Mouse (Mus musculus) thymus, postnatal 25 days (tissue): ENCODE data around the gene Npc1l1.
A peak's percentile ranks its signal among the peaks of the same experiment; 100 is the strongest.

Source experiments
- DNase-seq: peaks from one replicate; pipeline ENCODE4 v3.0.0; 2022

The Npc1l1 gene

DNA sequence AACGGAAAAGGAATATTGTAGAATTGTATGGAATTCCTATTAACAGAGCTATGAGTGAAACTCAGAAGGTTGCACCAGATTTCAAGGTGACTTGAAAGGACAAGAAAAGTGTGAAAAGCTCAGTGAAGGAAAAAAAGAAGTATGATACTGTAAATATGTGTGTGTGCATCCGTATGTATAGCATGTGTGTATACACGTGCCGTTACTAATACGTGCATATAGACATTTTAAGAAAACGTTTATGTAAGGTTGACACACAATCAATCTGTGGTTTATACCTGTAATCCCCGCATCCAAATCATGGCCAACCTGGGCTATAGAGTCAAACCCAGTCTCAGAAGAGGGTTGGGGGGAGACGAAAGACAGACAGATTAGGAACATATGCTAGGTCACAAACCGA is 29.4 kb downstream of the Npc1l1 start:
- no peak for DNase-seq

DNA sequence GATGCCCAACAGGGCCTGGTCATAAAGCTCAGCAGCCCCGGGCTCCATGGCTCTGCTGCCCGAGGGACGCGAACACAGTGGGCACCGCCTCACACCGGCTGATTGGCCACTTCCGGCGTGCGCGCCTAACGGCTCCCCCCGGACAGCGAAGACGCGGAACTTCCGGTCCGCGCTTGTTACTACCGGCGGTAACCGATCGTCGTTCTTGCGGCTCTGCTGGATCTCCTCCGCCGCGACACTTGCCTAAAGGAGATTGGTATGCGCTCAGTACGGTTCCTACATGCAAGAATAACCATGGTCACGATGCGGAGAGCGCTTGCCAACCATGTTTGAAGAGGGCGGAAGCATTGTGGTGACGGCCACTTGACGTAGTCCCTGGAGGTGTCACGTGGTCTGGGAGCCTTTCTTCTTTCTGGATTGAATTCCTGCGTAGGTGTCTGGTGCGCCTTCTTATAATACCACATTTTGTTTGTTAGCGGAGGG is 29.8 kb downstream of the Npc1l1 start, which contains the start of gene Nudcd3:
Gene Nudcd3, minus strand, starts transcription at position 329 of the 483 bp plus-strand sequence.
- DNase-seq, result peak; percentile 87

DNA sequence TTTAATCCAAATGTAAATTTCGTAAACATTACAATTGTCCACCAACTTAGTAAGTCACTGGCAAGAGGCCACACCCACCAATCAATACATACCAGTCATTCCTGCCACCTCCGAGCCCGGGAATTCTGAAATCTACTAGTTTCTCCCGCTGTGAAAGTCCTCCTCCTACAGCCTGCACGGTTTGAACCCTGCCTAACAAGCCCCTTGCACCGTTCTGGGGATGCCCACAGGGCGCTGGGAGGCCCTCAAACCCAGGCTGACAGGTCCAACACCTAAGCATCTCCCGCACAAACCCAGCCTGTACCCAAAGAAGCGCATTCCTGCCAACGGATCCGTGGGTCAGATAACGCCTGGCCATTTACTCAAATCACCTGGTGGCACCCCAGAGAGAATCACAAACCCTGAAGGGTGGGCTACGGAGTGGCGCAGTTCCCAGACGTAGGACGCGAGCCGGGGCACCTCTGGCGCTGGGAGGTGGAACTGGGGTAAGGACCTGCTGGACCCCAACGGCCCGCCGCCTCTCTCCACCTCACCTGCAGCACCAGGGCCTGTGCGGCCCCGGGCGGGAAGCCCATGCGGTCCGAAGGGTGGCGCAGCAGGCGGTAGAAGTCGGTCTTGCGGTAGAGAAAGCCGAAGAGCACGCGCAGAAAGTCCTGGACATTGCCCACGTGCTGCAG is 30.4 kb downstream of the Npc1l1 start, which contains the start of gene A730071L15Rik:
Gene A730071L15Rik, plus strand, starts transcription at position 620 of the 677 bp plus-strand sequence.
- DNase-seq, result peak; percentile 34

DNA sequence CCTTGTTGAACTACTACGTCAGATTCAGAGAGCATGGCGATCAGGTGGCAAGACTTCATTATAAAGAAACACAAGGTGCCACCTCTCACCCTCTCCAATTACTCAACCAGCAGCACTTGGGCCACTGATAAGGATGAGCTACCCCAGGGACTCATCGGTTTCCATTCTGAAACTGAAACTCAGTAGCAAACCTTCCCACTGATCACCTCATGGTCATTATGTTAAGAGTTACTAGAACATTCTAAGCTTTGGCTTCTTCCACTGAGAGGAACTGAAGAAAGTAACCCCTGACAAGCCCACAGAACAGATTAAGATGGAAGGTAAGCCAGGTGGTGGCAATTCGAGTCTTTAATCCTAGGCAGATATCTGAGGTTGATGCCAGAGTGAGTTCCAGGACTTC is 31.5 kb downstream of the Npc1l1 start:
- no peak for DNase-seq

DNA sequence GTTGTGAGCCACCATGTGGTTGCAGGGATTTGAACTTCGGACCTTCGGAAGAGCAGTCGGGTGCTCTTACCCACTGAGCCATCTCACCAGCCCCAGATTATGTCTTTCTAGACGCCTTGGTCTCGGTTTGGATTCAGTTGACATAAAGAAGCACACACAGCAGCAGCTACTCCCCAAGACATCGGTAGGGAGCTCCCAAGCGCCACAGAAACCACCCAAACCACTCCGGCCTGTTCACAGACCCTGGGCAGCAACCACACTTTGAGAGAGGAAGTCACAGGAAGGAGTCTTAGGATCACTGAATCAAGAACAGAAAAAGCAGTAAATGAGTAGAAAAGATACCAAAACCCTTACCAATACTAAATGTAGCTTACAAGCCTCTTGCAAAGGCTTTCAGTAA is 33.2 kb downstream of the Npc1l1 start:
- no peak for DNase-seq

DNA sequence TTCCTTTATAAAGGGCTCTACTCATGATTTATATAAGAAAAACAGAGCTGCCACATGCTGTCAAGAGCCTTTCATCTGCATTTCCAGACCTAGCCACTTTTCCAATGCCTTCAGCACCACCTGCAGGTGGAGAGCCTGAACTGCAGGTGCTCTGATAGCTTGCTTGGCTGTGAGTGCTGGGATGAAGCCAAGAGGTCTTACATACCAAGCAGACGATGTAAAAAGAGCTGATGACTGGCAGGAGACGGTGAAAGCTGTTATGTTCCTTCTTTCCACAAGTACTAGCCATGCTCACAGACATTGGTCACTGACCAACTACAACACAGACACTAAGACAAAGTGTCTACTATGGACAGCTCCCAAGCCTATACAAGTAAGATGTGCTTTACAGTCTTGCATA is 42.1 kb downstream of the Npc1l1 start:
- peak; percentile 91 for DNase-seq

DNA sequence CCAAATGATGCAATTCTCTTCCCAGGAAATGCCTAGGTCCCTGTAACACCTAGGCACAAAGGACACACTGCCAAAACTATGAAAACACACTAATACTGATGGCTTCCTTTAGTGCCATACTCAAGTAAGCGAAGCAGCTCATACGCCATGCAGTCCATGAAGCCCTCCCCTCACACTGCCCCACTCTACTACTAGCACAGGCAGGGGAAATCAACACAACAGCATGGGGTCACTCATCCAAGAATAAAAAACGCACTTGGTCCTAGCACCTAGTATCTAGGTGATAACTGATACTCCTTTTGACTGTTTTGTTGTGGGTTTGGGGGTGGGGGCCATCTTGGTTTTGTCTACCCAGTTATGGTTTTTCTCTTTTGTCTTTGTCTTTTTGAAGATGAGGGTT is 42.5 kb downstream of the Npc1l1 start:
- no peak for DNase-seq

DNA sequence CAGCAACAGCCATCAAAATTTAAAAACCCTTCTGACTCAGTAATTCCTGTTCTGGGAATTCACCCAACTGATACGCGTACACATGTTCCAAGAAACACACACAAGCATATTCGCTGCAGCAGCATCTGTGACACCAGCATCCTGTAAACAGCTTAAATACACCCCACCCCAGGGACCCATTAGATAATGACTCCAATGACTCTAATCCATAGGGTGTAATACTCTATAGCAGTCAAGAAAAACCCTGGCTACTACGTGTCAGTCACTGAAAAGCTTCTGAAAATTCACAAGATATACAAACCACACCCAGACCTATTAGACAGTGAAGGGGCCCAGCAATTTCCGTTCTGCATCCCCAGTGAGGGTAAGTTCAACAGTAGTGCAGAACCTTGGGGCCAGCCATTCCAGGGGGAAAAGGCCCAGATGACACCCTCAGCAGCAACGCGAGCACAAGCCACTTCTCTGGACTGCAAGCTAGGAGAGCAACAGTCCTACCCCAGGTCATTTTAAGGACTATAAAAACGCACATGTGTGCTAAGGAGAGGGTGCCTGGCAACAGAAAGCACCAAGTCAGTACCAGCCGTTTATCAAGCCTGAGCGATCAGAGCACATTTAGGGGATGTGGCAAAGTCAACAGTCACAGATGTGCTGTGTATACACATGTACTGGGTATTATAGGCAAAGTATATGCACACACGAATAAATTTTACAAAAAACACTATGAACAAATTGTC is 45.6 kb downstream of the Npc1l1 start:
- peak; percentile 59 for DNase-seq

DNA sequence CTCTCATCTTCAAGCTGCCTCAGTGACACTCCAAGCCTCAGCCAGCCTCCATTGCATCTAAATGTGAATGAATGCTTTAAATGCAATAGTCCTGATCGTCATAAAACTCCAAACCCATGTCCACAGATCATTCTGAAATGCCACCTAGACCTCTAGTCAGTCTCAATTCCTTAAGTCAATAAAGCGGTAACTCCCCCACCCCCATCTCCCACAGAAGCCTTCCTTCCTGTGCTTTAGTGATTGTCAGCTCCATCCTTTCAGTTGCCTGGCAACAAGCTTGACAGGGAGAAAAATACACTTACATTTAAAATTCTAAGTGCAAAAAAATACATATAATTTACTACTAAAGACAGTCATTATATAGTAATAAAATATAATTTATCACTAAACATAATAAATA is 46.7 kb downstream of the Npc1l1 start:
- DNase-seq, result peak; percentile 44

DNA sequence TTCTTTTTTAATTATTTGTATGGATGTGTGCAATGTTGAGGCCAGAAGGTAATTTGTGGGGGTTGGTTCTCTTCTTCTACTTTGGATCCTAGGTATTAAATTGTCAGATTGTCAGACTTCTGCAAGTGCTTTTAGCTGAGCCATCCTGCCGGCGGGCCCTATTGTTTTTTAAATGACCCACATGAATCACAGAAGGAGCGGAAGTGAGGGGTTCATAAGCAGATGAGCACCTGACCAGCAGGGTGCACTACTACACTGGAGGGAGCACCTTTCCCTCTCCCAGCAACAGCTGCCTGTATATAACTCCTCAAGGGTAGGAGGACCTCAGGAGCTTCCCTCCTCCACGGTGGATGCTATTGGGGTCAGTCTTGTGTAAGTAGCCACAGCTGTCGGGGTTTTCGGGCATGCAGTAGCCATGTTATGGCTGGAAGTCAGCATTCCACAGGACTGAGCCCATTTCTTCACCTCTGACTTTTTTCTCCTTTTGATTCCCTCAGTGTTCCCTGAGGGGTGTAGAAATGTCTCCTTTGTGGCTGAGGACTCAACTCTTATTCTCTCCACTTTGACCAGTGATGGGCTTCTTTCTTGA is 49.0 kb downstream of the Npc1l1 start:
- peak; percentile 60 for DNase-seq

DNA sequence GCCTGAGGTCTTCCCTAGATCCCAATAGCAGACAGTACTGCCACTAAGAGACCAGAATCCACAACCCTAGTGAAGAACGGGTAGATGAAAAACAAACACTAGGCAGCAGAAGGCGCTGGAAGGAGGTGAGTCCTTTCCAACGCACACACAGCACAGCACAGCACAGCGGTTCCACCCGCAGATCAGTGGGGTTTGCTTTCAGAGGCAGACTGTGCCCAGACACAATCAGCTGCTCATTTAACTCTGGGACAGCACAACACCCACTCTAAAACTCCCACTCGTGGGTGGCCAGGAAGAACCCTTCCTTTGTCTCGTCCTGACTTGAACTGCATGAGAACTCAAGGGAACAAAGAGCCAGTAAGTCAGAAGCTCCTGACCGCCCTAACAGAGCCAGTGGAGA is 50.7 kb downstream of the Npc1l1 start:
- no peak for DNase-seq

DNA sequence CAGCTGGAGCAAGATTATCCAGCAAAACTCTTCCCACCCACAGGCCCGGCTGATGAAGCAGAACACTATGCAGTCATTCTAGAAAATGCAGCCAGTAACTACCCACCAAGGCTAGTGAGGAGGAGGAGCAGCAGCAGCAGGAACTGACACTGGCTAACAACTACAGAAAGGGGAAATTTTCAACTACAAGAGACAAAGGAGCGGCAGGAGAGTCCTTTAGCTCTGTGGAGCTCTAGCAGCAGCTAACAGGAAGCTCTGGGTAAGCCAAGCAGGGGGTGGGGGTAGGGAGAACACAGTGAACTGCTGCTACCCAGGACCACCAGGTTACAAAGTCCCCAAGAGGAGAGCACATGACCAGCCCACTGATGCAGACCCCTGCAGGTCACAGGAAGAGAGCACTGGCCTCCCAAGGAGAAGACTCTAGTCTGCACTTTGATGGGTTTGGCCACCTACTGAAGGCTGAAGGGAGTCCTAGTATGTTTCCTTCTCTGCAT is 51.2 kb downstream of the Npc1l1 start:
- DNase-seq, result peak; percentile 76

DNA sequence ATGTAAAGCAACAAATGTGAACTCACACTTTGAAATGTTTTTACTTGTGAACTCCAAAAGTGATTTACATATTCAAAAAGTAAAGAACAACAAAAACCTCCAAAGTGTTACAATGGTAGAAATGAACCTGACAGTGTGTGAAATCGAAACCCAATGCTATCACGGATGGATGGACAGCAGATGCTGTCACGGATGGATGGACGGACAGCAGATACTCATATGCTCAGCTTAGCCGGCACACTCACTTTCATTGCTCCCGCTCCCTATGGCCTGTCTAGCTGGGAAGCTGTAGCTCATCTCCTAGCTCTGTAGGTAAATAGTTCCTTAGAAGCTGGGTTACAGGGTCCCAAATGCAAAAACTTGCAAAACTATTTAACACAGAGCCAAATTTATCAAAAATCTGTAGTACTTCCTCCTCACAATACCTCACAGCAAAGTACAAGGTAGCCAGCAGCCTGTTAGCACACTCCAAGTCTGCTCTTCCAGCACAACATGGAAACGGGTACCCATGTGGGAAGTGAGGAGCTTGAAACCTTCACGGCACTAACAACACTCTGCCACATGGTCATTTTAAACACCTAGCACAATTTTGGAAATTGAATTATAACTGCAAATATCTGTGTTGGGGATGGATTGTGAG is 52.0 kb downstream of the Npc1l1 start:
- DNase-seq, result no peak

DNA sequence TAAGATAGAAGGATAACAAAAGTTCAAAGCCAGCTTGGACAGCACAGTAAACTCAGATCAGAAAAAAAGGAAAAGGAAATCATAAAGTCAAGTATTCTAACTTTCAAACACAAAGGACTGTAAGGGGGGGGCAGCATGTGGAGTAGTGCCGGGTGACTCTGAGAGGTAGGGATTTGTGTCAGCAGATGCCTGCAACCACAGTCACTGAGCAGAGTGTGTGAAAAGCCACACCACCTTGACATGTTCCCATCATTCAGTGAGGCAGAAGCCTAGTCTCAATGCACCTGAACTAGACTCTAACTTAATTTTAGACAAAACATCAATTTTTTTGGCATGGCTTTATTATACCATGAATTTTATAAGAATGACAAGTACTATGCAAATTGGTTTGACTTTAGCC is 54.4 kb downstream of the Npc1l1 start:
- no peak for DNase-seq

DNA sequence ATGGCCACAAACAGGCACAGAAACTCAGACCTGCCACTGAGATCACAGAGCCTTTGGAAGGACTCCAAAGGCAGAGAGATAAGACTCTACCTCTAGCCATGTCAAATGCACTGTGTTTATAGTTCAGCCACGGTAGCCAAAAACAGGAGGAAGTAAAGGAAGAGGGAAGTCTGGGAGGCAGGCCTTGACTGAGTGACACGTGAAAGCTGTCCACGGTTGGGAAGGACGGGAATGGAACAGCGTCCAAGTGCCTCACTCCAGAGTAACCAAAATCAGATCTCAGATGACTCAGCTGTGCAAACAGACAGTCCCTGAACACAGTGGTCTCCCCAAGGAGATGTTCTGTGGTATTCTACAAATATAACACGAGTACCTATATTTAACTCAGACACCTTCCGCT is 55.2 kb downstream of the Npc1l1 start:
- no peak for DNase-seq

DNA sequence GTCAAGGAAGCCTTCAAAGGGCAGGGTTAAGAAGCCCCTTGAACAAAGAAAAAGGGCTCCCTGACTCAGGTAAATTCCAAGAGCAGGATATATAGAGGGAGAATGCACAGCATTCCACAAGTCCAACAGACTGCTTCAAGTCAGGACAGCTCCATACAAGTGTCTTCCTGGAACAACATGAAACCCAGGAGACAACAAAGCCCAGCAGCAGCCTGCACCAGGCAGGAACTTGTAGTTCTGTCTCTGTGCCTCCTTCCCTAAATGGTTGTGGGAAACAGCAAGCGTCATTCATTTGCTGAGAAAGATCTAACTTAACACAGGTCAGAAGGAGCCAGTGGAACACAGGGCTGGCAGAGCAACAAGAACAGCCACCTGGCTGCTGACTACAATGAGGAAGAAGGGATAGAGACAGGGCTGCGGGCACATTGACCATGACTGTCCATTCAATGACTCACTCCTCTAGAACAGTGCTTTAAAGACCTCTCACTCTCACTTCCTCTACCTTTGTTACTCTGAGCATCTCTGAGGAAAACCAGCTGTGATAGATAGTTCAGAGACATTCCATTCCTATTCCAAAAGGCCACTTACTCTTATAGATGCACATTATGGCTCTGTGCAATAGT is 60.8 kb downstream of the Npc1l1 start:
- no peak for DNase-seq

DNA sequence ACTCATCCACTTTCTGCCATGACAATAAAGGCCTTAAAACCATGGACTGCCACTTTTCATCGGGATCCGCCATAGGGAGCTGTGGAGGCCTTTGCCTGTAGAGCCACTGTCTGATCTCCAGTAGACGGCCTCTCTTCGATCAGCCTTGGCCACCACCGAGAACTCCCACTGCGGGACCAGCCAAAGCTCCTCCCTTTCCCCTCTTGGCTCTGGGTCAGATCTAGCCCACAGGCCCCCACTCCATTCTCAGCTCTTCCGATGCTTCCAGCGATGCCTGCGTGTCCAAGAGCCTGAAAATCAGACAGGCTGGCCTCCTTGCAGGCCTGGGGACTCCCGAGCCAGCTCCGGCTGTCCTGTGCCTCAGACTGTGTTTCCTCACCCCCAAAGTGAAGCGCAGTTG is 63.6 kb downstream of the Npc1l1 start:
- no peak for DNase-seq

DNA sequence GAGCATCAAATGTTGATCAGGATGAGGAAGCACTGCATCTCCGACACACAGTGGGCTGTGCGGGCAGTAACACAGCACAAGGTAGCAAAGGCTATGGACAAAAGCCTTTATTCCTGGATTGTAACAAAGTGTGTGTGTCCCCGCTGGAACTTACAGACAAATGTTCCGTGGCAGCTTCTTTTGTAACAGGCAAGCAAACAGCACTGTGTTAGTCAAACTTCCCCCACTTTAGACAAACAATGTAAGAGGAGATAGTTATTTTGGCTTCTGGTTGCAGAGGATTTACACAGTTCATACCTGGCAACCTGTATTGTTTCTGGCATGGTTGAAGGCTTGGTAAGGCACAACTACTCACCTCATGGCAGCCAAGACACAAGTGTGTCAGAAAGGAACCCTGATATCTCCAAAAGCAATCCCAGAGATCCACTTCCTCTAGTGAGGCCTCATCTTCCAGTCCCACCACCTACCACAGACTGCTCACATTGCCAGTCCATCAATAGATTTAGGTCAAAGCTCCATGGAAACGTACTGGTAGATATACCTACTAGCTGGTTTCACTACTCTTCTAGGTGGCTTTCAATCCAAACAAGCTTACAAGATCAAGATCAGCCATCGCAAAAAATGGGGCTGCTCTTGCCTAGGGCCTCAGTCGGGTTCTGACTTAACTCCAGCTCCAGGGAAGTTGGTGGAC is 64.4 kb downstream of the Npc1l1 start:
- DNase-seq, result no peak

DNA sequence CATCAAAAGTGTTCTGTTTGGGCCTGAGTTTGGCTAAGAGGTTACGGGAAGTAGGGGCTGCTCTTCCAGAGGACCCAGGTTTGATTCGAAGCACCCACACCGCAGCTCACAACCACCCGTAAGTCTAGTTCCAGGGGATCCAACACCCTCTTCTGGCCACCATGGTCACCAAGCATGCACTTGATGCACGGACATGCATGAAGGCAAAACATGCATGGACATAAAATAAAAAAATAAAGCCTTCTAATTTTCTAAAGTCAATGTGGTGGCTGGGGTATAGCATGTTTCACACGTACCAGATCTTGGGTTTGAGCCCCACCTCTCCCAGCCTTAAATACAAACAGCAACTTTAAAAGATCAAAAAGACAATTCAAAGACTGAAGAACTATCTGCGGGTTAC is 65.2 kb downstream of the Npc1l1 start:
- no peak for DNase-seq

DNA sequence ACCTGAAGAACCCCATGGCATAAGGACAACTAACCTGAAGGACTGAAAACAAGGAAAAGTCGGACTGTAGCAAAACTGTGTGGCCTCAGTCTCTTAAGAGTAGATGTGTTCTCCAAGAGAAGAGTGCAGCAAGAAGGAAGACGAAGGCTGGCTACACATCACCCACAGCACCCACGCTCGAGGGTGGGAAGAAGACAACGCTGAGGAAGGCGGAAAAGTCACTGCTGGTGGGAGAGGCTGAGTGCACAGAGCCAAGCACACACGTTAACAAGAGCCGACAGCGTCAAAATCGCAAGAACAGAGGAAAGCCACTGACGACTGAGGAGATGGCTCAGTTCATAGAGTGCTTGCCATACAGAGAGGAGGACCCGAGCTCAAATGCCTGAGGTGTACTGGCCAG is 66.2 kb downstream of the Npc1l1 start:
- no peak for DNase-seq

DNA sequence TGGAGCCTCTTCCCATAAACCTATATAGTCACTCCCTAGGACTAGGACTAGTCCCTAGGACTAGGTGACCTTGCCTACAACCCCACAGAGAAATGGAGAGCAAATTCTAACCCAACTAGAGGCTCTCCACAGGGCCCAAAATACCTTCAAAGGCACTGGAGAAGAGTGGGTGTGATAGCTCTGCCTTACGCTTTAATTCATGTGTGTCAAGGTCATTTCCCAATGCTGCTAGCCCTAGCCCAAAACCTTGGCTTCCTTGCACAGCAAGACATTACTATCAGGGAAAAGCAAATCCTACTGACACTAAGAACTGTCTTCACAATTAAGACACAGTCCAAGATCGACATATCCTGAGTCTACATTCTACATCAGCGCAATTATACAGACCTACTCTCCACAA is 66.9 kb downstream of the Npc1l1 start:
- no peak for DNase-seq

DNA sequence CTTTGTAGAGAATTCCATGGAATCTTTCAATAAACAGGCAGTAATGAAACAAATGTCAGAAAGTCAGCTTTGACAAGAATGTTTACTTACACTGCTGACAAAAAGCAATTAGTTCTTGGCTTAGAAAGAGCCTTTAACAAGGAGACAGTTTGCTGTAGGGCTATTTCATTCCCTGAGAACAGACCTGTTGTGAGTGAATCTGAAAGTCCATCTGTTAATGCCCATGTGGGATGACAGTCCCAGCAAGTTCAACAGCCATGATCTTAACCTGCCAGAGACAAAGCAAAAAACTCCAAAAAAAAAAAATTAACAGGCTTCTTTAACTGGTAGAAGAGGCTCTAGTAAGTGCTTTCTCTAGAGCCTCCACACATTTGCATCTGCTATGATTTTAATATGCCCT is 68.4 kb downstream of the Npc1l1 start:
- DNase-seq, result no peak
